Mouse (Mus musculus) layer of hippocampus, postnatal 36 days (tissue): ENCODE measurements at regions not wholly inside any gene's neighbourhood (a gene's known extent, or its start where the extent isn't known, plus 50 kb on each side); places are given as distances from the start of the nearest gene placed in this dataset.
"Not testable (repeated sequence)": the region's sequence is repeated elsewhere in the genome, so short reads cannot be mapped to it uniquely, and the experiment has no call there.

Experiments used
- DNase-seq, 2 experiments: peaks; one replicate each; pipeline ENCODE4 v3.0.0; 2022

- peak; percentile 10 to 11 for DNase-seq
Measured at GRCm38 (mm10) chr8:20812164-20812872, 80.2 kb upstream of the Defb33 start.

GRCm38 (mm10) chr8:20813493-20813892, 79.0 kb upstream of the Defb33 start:
- peak in 1 of 2 experiments; percentile 2 for DNase-seq

- peak; percentile 29 to 35 for DNase-seq
Measured at GRCm38 (mm10) chr8:20822434-20822833, 70.0 kb upstream of the Defb33 start.

- DNase-seq: not testable (repeated sequence)
Measured at GRCm38 (mm10) chr8:20823219-20823618, 69.2 kb upstream of the Defb33 start.

GRCm38 (mm10) chr8:20839481-20839880, 53.0 kb upstream of the Defb33 start:
- not testable (repeated sequence) for DNase-seq
